Mouse (Mus musculus) liver, embryonic 14.5 days (tissue): ENCODE measurements around the gene Pou2f1. TPM values are rescaled to one million over a fixed set of nuclear protein-coding genes. Genes with fewer than 3 reads are reported as not detected.

Source experiments
- ATAC-seq: fragments of 200-750 bp; cut with Nextera tagmentation; 2 replicates; pipeline ENCODE4 v1.8.0; 2017; ENCODE audit warnings: moderate number of reproducible peaks, mild to moderate bottlenecking, moderate library complexity; ENCODE audit not compliant: insufficient read depth
- DNase-seq, 3 experiments: peaks; one replicate each; pipeline ENCODE4 v3.0.0-alpha.2; 2012 to 2013; ENCODE audit warnings: low read depth in 3 of 3, low spot score in 3 of 3
- H3K27ac ChIP-seq: fragments of 300-500 bp; sonication (generic); 2 replicates; pipeline ENCODE4 v1.5.1; 2014; ENCODE audit warnings: moderate library complexity, mild to moderate bottlenecking, control low read depth, inconsistent platforms
- H3K27me3 ChIP-seq: fragments of 300-500 bp; sonication (generic); 2 replicates; pipeline ENCODE4 v1.6.1; 2014; ENCODE audit warnings: mild to moderate bottlenecking, low read length, moderate library complexity; ENCODE audit not compliant: control insufficient read depth, insufficient read depth
- H3K36me3 ChIP-seq: fragments of 300-500 bp; sonication (generic); replicated peaks from 2 replicates; pipeline ENCODE4 v1.6.1; 2014; ENCODE audit warnings: low read depth; ENCODE audit not compliant: control insufficient read depth, insufficient read depth
- H3K4me1 ChIP-seq, 2 experiments: fragments of 200-500 bp in 1 of 2; fragments of 300-500 bp in 1 of 2; sonication (generic) in 1 of 2; replicated peaks; 2 replicates each; pipeline ENCODE4 v1.6.1; 2012 to 2014; ENCODE audit warnings: antibody characterized with exemption in 1 of 2, inconsistent platforms in 1 of 2, low read length in 1 of 2; ENCODE audit not compliant: control insufficient read depth in 2 of 2, insufficient read depth in 2 of 2
- H3K4me2 ChIP-seq: fragments of 300-500 bp; sonication (generic); 2 replicates; pipeline ENCODE4 v1.6.1; 2014; ENCODE audit warnings: low read depth, mild to moderate bottlenecking, control low read depth, moderate library complexity
- H3K4me3 ChIP-seq, 2 experiments: fragments of 200-500 bp in 1 of 2; fragments of 300-500 bp in 1 of 2; sonication (generic) in 1 of 2; 2 replicates each; pipeline ENCODE4 v1.5.1; 2012 to 2014; ENCODE audit warnings: low read depth in 2 of 2, low read length in 2 of 2, mild to moderate bottlenecking in 2 of 2, control low read depth in 1 of 2, inconsistent platforms in 1 of 2, moderate library complexity in 1 of 2; ENCODE audit not compliant: insufficient read depth in 1 of 2
- H3K9ac ChIP-seq: fragments of 300-500 bp; sonication (generic); replicated peaks from 2 replicates; pipeline ENCODE4 v1.6.1; 2014; ENCODE audit warnings: mild to moderate bottlenecking, control low read depth, moderate library complexity
- H3K9me3 ChIP-seq: fragments of 300-500 bp; sonication (generic); 2 replicates; pipeline ENCODE4 v1.6.1; 2016; ENCODE audit warnings: low read length, mixed read lengths; ENCODE audit not compliant: control insufficient read depth
- CTCF ChIP-seq: IDR thresholded peaks from 2 replicates; pipeline ENCODE4 v1.5.1; 2016; ENCODE audit warnings: antibody characterized with exemption, low read depth, control low read depth
- EP300 ChIP-seq: IDR thresholded peaks from 2 replicates; pipeline ENCODE4 v1.6.1; 2016; ENCODE audit warnings: antibody characterized with exemption, low read depth
- WGBS: fragments of 180-500 bp; shearing (Covaris S2); extraction: QIAGEN DNeasy Blood & Tissue Kit; methylation state at CpG from one replicate; pipeline ENCODE4 v1.1.7; 2014; ENCODE audit not compliant: insufficient replicate concordance; 5-methylcytosine and 5-hydroxymethylcytosine counted together
- polyA plus RNA-seq, 2 experiments: library from polyadenylated mRNA; depleted of rRNA in 1 of 2; stranded (reverse) in 1 of 2; unstranded in 1 of 2; fragments of >200 nt; fragmentation: Nextera tagmentation in 1 of 2; extraction: Ambion mirVana in 1 of 2; gene quantifications; 2 replicates each; pipeline versions ENCODE4 v1.2.1 to v1.2.3; 2012 to 2014

The Pou2f1 gene
- polyA plus RNA-seq, 2 experiments, result 1.9 to 3.9 TPM

- peak; percentile 39 to 47 (median 41) for DNase-seq
- 32% methylated on average over 10 of the region's 10 CpGs for WGBS
- Histone ChIP-seq H3K9me3 (no peaks in the 10 kb centered on the region), H3K27me3 (no peaks in the 10 kb centered on the region), H3K4me3 (no peak overlapping the region), H3K9ac (no peak overlapping the region), H3K4me2 (no peak overlapping the region), H3K27ac (no peak overlapping the region), H3K4me1 (peaks cover 0 to 30% of the 10 kb centered on the region in 2 experiments; a peak in 3 of 4 replicates), H3K36me3 (no peaks in the 10 kb centered on the region)
- TF ChIP-seq CTCF (peak; percentile 97), EP300 (no peak)
- peak; percentile 52 for ATAC-seq
These were observed 148.6 kb downstream of the Pou2f1 start for GRCm38 (mm10) chr1:165853729-165854420.

GRCm38 (mm10) chr1:165853131-165853721 lies 149.3 kb downstream of the Pou2f1 start:
- WGBS, result 39% methylated on average over 4 of the region's 4 CpGs
- Histone ChIP-seq H3K27ac (no peak overlapping the region), H3K4me2 (no peak overlapping the region), H3K9ac (no peak overlapping the region), H3K4me3 (no peak overlapping the region), H3K27me3 (no peaks in the 10 kb centered on the region), H3K36me3 (no peaks in the 10 kb centered on the region), H3K9me3 (no peaks in the 10 kb centered on the region), H3K4me1 (peaks cover 0 to 33% of the 10 kb centered on the region in 2 experiments; a peak in 3 of 4 replicates)
- no peak for TF ChIP-seq CTCF
- TF ChIP-seq EP300, result no peak
- DNase-seq (no peak), ATAC-seq (no peak)

GRCm38 (mm10) chr1:165852131-165852530 lies 150.3 kb downstream of the Pou2f1 start:
- WGBS, result 57% methylated on average over 5 of the region's 5 CpGs
- Histone ChIP-seq H3K27ac (no peak overlapping the region), H3K27me3 (no peaks in the 10 kb centered on the region), H3K4me1 (peaks cover 0 to 33% of the 10 kb centered on the region in 2 experiments; a peak in 3 of 4 replicates), H3K9ac (no peak overlapping the region), H3K9me3 (no peaks in the 10 kb centered on the region), H3K4me3 (no peak overlapping the region), H3K4me2 (no peak overlapping the region), H3K36me3 (no peaks in the 10 kb centered on the region)
- ATAC-seq, result no peak
- DNase-seq, result no peak
- TF ChIP-seq EP300 (no peak), CTCF (no peak)

GRCm38 (mm10) chr1:165849458-165850445 lies 152.7 kb downstream of the Pou2f1 start:
- no peak overlapping the region for H3K4me2 ChIP-seq
- H3K27me3 ChIP-seq, result no peaks in the 10 kb centered on the region; the same call in 1 of the 2 replicates
- DNase-seq, result no peak
- ATAC-seq, result peak; percentile 21
- H3K9me3 ChIP-seq, result no peaks in the 10 kb centered on the region
- H3K4me3 ChIP-seq, result no peak overlapping the region
- no peak overlapping the region for H3K27ac ChIP-seq
- TF ChIP-seq EP300, result no peak
- TF ChIP-seq CTCF, result no peak
- WGBS, result 58% methylated on average over 17 of the region's 17 CpGs
- no peak overlapping the region for H3K9ac ChIP-seq
- H3K36me3 ChIP-seq, result no peaks in the 10 kb centered on the region
- peaks cover 0 to 36% of the 10 kb centered on the region in 2 experiments; a peak in 3 of 4 replicates for H3K4me1 ChIP-seq
